Mouse (Mus musculus): ENCODE data around the gene Ak4. TPM values are rescaled to one million over a fixed set of nuclear protein-coding genes. Genes with fewer than 3 reads are reported as not detected.

Ak4 gene
- 4.6 and 6.7 TPM in 2 replicates for polyA plus RNA-seq (2014; fragmentation: Nextera tagmentation; extraction: Ambion mirVana)

DNA sequence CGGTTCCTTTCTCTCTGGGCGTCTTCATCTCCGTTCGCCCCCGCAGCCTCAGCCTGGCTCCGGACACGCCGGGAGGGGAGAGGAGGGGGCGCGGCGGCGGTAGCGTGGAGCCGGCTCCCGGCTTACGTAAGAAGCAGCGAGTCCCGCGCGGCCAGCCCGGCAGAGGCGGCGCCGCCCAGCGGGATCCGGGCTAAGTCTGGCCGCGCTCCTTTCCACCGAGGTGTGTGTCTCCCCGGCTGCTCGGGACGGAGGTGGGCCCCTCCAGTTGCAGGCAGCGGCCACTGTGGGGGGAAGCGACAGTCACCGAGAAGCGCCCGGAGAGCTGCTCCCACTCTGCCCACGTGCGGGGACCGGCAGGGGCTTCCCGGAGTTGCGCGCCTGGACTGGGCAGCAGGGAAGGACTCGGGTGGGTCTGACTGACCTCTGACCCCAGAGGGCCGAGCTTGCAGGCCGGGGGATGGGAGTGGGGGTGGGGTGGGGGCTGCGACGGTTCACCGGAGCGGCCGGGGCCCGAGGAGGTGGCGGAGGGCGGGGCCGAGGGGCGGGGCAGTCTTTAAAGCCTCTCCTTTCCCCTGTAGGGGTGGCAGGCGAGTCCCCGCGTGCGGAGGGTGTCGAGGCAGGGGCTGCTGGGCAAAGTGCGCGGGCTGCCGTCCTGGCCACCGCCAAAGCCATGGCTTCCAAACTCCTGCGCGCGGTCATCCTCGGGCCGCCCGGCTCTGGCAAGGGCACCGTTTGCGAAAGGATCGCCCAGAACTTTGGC lies at the start of gene Ak4:
Gene Ak4, plus strand, starts transcription at position 127 of the 760 bp plus-strand sequence.
- Histone ChIP-seq H3K9ac (ENCODE audit: low read length) (peak within 1 kb of the TSS; percentile 63), H3K27me3 (ENCODE audit: control insufficient read depth, insufficient read depth, low read length) (no peaks in the 10 kb centered on the region), H3K4me3 (ENCODE audit: low read depth, low read length) (peak within 1 kb of the TSS; percentile 64), H3K4me2 (ENCODE audit: low read depth, severe bottlenecking) (peak within 1 kb of the TSS; percentile 93), H3K4me1 (ENCODE audit: control insufficient read depth, insufficient read depth, low read length) (no peaks in the 10 kb centered on the region), H3K9me3 (ENCODE audit: control insufficient read depth, low read length) (no peaks in the 10 kb centered on the region), H3K36me3 (ENCODE audit: control insufficient read depth, insufficient read depth, low read length) (no peaks in the 10 kb centered on the region), H3K27ac (replicated peaks; ENCODE audit: low read depth, low read length) (peak within 1 kb of the TSS; percentile 62; the same call in 1 of the 2 replicates)
- DNase-seq (ENCODE audit: low spot score) (peak; percentile 76), ATAC-seq (ENCODE audit: insufficient number of reproducible peaks, low FRiP score, low TSS enrichment, low read depth) (peak; percentile 83)
- WGBS: under 1% methylated on average over 64 of the region's 74 CpGs

DNA sequence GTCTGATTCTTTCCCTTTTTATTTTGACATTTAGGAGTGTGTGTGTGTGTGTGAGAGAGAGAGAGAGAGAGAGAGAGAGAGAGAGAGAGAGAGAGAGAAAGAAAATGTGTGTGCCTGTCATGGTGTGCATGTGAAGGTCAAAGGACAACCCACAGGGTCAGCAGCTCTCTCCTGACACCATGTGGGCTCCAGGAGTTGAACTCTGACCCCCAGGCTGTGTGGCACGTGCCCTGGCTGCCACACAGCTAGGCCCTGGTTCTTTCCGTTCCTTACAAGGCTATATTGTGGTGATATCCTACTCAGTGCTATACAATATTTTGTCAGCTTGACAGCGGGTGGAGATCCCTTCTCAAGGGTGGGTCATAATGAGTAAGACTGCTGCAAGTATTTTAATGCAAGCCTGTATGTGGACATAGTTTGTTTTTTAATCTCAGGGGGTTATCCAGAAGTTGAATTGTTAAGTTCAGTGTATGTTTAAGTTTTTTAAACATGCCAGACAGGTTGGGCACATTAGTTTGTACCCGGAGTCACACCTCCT lies 49.3 kb upstream of the Ak4 start:
- H3K36me3 ChIP-seq (ENCODE audit: control insufficient read depth, insufficient read depth, low read length): no peaks in the 10 kb centered on the region
- no peaks in the 10 kb centered on the region for H3K9me3 ChIP-seq (ENCODE audit: control insufficient read depth, low read length)
- ATAC-seq (ENCODE audit: insufficient number of reproducible peaks, low FRiP score, low TSS enrichment, low read depth) (no peak), DNase-seq (ENCODE audit: low spot score) (no peak)
- H3K27ac ChIP-seq (replicated peaks; ENCODE audit: low read depth, low read length): no peak overlapping the region
- H3K4me2 ChIP-seq (ENCODE audit: low read depth, severe bottlenecking): no peak overlapping the region
- no peak overlapping the region for H3K4me3 ChIP-seq (ENCODE audit: low read depth, low read length)
- H3K9ac ChIP-seq (ENCODE audit: low read length): no peak overlapping the region
- no peaks in the 10 kb centered on the region for H3K4me1 ChIP-seq (ENCODE audit: control insufficient read depth, insufficient read depth, low read length)
- 56% methylated on average over 4 of the region's 4 CpGs for WGBS
- H3K27me3 ChIP-seq (ENCODE audit: control insufficient read depth, insufficient read depth, low read length): no peaks in the 10 kb centered on the region

DNA sequence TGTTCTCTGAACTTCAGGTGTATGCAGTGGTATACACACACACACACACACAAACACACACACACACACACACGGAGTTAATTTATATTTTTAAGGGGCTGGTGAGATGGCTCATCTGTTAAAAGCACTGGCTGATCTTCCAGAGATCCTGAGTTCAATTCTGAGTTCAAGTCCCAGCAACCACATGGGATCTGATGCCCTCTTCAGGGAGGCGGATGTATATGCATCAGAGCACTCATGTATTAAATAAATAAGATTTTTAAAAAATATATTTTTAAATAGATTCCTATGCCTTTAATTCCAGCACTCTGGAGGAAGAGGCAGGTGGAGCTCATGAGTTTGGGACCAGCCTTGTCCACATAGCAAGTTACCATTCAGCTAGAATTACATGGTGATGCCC lies 46.8 kb upstream of the Ak4 start:
- Histone ChIP-seq H3K36me3 (ENCODE audit: control insufficient read depth, insufficient read depth, low read length) (no peaks in the 10 kb centered on the region), H3K9me3 (ENCODE audit: control insufficient read depth, low read length) (no peaks in the 10 kb centered on the region), H3K4me1 (ENCODE audit: control insufficient read depth, insufficient read depth, low read length) (no peaks in the 10 kb centered on the region), H3K27ac (replicated peaks; ENCODE audit: low read depth, low read length) (no peak overlapping the region), H3K4me2 (ENCODE audit: low read depth, severe bottlenecking) (no peak overlapping the region), H3K27me3 (ENCODE audit: control insufficient read depth, insufficient read depth, low read length) (no peaks in the 10 kb centered on the region; the same call in 1 of the 2 replicates), H3K4me3 (ENCODE audit: low read depth, low read length) (no peak overlapping the region), H3K9ac (ENCODE audit: low read length) (no peak overlapping the region)
- DNase-seq (ENCODE audit: low spot score): no peak
- no peak for ATAC-seq (ENCODE audit: insufficient number of reproducible peaks, low FRiP score, low TSS enrichment, low read depth)
- 68% methylated on average over 2 of the region's 2 CpGs for WGBS

DNA sequence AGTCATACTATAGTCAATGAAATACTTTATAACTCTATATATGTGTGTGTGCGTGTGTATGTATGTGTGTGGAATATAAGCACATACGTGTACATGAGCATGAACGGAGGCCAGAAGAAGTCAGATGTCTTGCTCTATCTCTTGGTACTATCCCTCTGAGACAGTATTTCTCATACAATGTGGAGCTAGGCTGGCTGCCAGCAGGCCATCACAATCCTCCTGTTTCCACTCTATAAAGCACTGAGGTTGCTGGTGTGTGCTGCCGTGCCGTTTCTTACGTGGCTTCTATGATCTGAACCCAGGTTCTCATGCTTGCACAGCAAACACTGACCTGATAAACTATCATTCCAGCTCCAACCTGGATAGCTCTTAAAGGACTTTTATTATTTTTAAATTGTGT lies 46.3 kb upstream of the Ak4 start:
- H3K27ac ChIP-seq (replicated peaks; ENCODE audit: low read depth, low read length): no peak overlapping the region
- 94% methylated on average over 6 of the region's 6 CpGs for WGBS
- H3K4me2 ChIP-seq (ENCODE audit: low read depth, severe bottlenecking): no peak overlapping the region
- DNase-seq (ENCODE audit: low spot score) (no peak), ATAC-seq (ENCODE audit: insufficient number of reproducible peaks, low FRiP score, low TSS enrichment, low read depth) (no peak)
- no peaks in the 10 kb centered on the region; the same call in 1 of the 2 replicates for H3K27me3 ChIP-seq (ENCODE audit: control insufficient read depth, insufficient read depth, low read length)
- H3K36me3 ChIP-seq (ENCODE audit: control insufficient read depth, insufficient read depth, low read length): no peaks in the 10 kb centered on the region
- H3K9me3 ChIP-seq (ENCODE audit: control insufficient read depth, low read length): no peaks in the 10 kb centered on the region
- H3K4me3 ChIP-seq (ENCODE audit: low read depth, low read length): no peak overlapping the region
- no peak overlapping the region for H3K9ac ChIP-seq (ENCODE audit: low read length)
- H3K4me1 ChIP-seq (ENCODE audit: control insufficient read depth, insufficient read depth, low read length): no peaks in the 10 kb centered on the region

DNA sequence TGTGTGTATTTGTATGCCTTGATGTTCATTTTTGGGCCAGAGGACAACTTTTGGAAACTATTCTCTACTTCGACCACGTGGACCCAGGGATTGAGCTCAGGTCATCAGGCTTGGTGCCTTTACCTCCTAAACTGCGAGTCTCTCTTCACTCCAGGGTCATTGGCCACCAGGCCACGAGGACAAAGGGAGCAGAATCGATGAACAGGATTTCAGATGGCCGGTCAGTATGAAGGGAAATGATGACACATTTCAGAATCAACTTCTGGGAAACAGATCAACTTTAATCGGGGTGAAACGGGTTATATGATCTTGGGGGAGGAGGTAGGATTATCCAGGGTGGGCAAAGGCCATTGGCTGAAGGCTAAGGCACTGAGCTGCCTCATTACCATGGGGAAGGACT lies 45.0 kb upstream of the Ak4 start:
- Histone ChIP-seq H3K27ac (replicated peaks; ENCODE audit: low read depth, low read length) (no peak overlapping the region), H3K4me1 (ENCODE audit: control insufficient read depth, insufficient read depth, low read length) (no peaks in the 10 kb centered on the region), H3K9me3 (ENCODE audit: control insufficient read depth, low read length) (no peaks in the 10 kb centered on the region), H3K9ac (ENCODE audit: low read length) (no peak overlapping the region), H3K27me3 (ENCODE audit: control insufficient read depth, insufficient read depth, low read length) (no peaks in the 10 kb centered on the region; the same call in 1 of the 2 replicates), H3K4me3 (ENCODE audit: low read depth, low read length) (no peak overlapping the region), H3K36me3 (ENCODE audit: control insufficient read depth, insufficient read depth, low read length) (no peaks in the 10 kb centered on the region), H3K4me2 (ENCODE audit: low read depth, severe bottlenecking) (no peak overlapping the region)
- no peak for DNase-seq (ENCODE audit: low spot score)
- ATAC-seq (ENCODE audit: insufficient number of reproducible peaks, low FRiP score, low TSS enrichment, low read depth): no peak
- 82% methylated on average over 8 of the region's 8 CpGs for WGBS

DNA sequence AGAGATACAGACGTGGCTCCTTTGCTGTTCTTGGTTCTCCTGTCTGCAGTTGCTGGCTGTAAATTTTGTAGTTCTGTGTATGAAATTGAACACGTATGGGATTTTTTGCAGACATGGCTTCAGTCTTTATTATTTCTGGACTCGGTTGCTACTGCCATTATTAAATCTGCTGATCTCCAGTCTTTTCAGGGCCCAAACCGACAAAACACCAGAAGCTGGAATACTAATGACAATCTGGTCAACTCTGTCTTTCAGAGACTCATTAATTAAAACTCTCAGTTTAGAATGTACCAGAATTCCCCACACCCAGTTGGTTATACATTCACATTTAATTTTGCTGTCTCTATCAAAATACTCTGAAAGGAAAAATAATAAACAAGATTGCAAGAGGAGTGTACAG lies 42.2 kb upstream of the Ak4 start:
- 83% methylated on average over 4 of the region's 4 CpGs for WGBS
- Histone ChIP-seq H3K36me3 (ENCODE audit: control insufficient read depth, insufficient read depth, low read length) (no peaks in the 10 kb centered on the region), H3K9me3 (ENCODE audit: control insufficient read depth, low read length) (no peaks in the 10 kb centered on the region)

DNA sequence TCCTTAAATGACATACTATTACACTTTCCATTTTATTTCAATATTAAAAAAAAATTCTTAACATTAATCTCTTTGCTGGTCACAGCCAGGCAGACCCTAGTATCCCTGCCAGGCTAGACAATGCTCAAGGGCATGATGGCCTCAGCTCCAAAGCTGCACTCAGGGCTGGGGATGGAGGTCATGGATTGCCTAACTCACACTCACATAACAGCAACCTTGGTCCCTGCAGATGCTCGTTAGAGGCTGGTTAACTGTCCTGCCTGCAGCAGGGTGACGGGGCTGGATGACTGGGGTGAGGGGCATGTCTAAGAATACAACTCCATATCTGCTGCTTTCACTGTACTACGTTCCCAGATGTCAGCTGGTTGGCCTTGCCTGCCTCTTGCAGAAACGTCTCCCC lies 40.8 kb upstream of the Ak4 start:
- H3K27ac ChIP-seq (replicated peaks; ENCODE audit: low read depth, low read length): no peak overlapping the region
- no peak overlapping the region for H3K9ac ChIP-seq (ENCODE audit: low read length)
- no peaks in the 10 kb centered on the region for H3K36me3 ChIP-seq (ENCODE audit: control insufficient read depth, insufficient read depth, low read length)
- 52% methylated on average over 4 of the region's 4 CpGs for WGBS
- DNase-seq (ENCODE audit: low spot score) (no peak), ATAC-seq (ENCODE audit: insufficient number of reproducible peaks, low FRiP score, low TSS enrichment, low read depth) (no peak)
- H3K27me3 ChIP-seq (ENCODE audit: control insufficient read depth, insufficient read depth, low read length): no peaks in the 10 kb centered on the region; the same call in 1 of the 2 replicates
- H3K4me2 ChIP-seq (ENCODE audit: low read depth, severe bottlenecking): no peak overlapping the region
- no peaks in the 10 kb centered on the region for H3K4me1 ChIP-seq (ENCODE audit: control insufficient read depth, insufficient read depth, low read length)
- no peaks in the 10 kb centered on the region for H3K9me3 ChIP-seq (ENCODE audit: control insufficient read depth, low read length)
- H3K4me3 ChIP-seq (ENCODE audit: low read depth, low read length): no peak overlapping the region

More for the DNA sequence above, 42.2 kb upstream of the Ak4 start:
- DNase-seq (ENCODE audit: low spot score): no peak
- no peak overlapping the region for H3K9ac ChIP-seq (ENCODE audit: low read length)
- no peak for ATAC-seq (ENCODE audit: insufficient number of reproducible peaks, low FRiP score, low TSS enrichment, low read depth)
- no peaks in the 10 kb centered on the region; the same call in 1 of the 2 replicates for H3K27me3 ChIP-seq (ENCODE audit: control insufficient read depth, insufficient read depth, low read length)
- H3K4me2 ChIP-seq (ENCODE audit: low read depth, severe bottlenecking): no peak overlapping the region
- H3K27ac ChIP-seq (replicated peaks; ENCODE audit: low read depth, low read length): no peak overlapping the region
- H3K4me3 ChIP-seq (ENCODE audit: low read depth, low read length): no peak overlapping the region
- no peaks in the 10 kb centered on the region for H3K4me1 ChIP-seq (ENCODE audit: control insufficient read depth, insufficient read depth, low read length)

DNA sequence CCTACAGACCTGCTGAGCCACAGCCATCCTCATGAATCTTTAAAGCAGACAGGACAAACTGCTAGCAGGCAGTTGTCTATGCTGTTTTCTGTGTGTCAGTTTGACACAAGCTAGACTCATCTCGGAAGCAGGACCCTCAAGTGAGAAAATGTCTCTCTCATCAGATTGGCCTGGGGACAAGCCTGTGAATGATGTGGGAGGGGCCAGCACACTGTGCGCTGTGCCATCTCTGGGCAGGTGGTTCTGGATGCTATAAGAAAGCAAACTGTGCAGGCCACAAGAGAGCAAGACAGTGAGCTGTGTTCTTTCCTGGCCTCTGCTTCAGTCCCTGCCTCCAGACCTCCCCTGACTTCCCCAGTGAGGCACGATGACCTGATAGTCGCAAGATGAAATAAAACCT lies 40.3 kb upstream of the Ak4 start:
- DNase-seq (ENCODE audit: low spot score): no peak
- Histone ChIP-seq H3K36me3 (ENCODE audit: control insufficient read depth, insufficient read depth, low read length) (no peaks in the 10 kb centered on the region), H3K4me2 (ENCODE audit: low read depth, severe bottlenecking) (no peak overlapping the region), H3K4me1 (ENCODE audit: control insufficient read depth, insufficient read depth, low read length) (no peaks in the 10 kb centered on the region), H3K4me3 (ENCODE audit: low read depth, low read length) (no peak overlapping the region), H3K9ac (ENCODE audit: low read length) (no peak overlapping the region), H3K27ac (replicated peaks; ENCODE audit: low read depth, low read length) (no peak overlapping the region), H3K9me3 (ENCODE audit: control insufficient read depth, low read length) (no peaks in the 10 kb centered on the region), H3K27me3 (ENCODE audit: control insufficient read depth, insufficient read depth, low read length) (no peaks in the 10 kb centered on the region; the same call in 1 of the 2 replicates)
- no peak for ATAC-seq (ENCODE audit: insufficient number of reproducible peaks, low FRiP score, low TSS enrichment, low read depth)
- 82% methylated on average over 4 of the region's 4 CpGs for WGBS
